Mouse (Mus musculus) left cerebral cortex, adult 6 months (tissue): ENCODE results near the gene Abhd15. TPM values are rescaled to one million over a fixed set of nuclear protein-coding genes. Genes with fewer than 3 reads are reported as not detected.

Experiments
- long read RNA-seq, 2 experiments: library from polyadenylated mRNA; unstranded; transcript quantifications; one replicate each; pipeline ENCODE4 v2.0.0; 2019 to 2020
- polyA plus RNA-seq: library from polyadenylated mRNA; unstranded; fragments of <200 nt; fragmentation: Nextera tagmentation; gene quantifications from 2 replicates; pipeline ENCODE4 v1.2.3, GENCODE M21; 2021

Gene Abhd15
- 1.0 TPM in 2 replicates for polyA plus RNA-seq
- long read RNA-seq, experiment 1, transcript Abhd15-201 (2 exons, 2,662 nt), result major isoform, 6 of 7 reads
- long read RNA-seq, experiment 1, partial matches to known transcripts, result 0 of 7 reads
- long read RNA-seq, experiment 1, other reads (novel, unspliced or antisense), result 1 of 7 reads
- long read RNA-seq, experiment 2, partial matches to known transcripts, result 0 of 97 reads
- long read RNA-seq, experiment 2, other reads (novel, unspliced or antisense), result 95 of 97 reads

GRCm38 (mm10) chr11:77514832-77515636, at the start of gene Abhd15:
TSS of gene Abhd15 (plus strand) at chr11:77515121.

GRCm38 (mm10) chr11:77489591-77490235, 25.2 kb upstream of the Abhd15 start, which contains the start of gene Ankrd13b:
TSS of gene Ankrd13b (minus strand) at chr11:77489678.

GRCm38 (mm10) chr11:77493512-77494343, 21.2 kb upstream of the Abhd15 start, which contains the start of gene Git1:
TSS of gene Git1 (plus strand) at chr11:77493562.

GRCm38 (mm10) chr11:77515637-77516552, 974 bp downstream of the Abhd15 start, which contains the start of gene Trp53i13:
TSS of gene Trp53i13 (minus strand) at chr11:77515980.

GRCm38 (mm10) chr11:77519043-77519442, 4.1 kb downstream of the Abhd15 start, which contains the start of gene Gm10392:
TSS of gene Gm10392 (minus strand) at chr11:77519198.

Other genes with a start within 250 kb of the Abhd15 start
- 7.2 and 7.5 TPM in 2 replicates for gene Coro6, start 52.7 kb upstream of the Abhd15 start, polyA plus RNA-seq
- 5.0 and 25.4 TPM in 2 replicates for gene Ankrd13b, start 25.4 kb upstream of the Abhd15 start, polyA plus RNA-seq
- 33.1 and 34.5 TPM in 2 replicates for gene Git1, start 21.6 kb upstream of the Abhd15 start, polyA plus RNA-seq
- 10.5 and 10.6 TPM in 2 replicates for gene Trp53i13, start 859 bp downstream of the Abhd15 start, polyA plus RNA-seq
- gene Gm10392, start 4.1 kb downstream of the Abhd15 start, polyA plus RNA-seq, result not detected in 2 replicates
- gene Taok1, start 92.7 kb downstream of the Abhd15 start, polyA plus RNA-seq, result 11.2 and 21.6 TPM in 2 replicates
- 4.1 and 5.0 TPM in 2 replicates for gene Nufip2, start 171.0 kb downstream of the Abhd15 start, polyA plus RNA-seq
- gene Cryba1, start 210.2 kb downstream of the Abhd15 start, polyA plus RNA-seq, result not detected in 2 replicates
- gene Myo18a, start 248.1 kb downstream of the Abhd15 start, polyA plus RNA-seq, result 18.0 and 27.7 TPM in 2 replicates